Mouse (Mus musculus) erythroblast, adult 5-6 weeks (primary cell): ENCODE measurements around the gene Paqr9. TPM values are rescaled to one million over a fixed set of nuclear protein-coding genes. Genes with fewer than 3 reads are reported as not detected.

Source experiments
- ATAC-seq: replicated peaks from 2 replicates; pipeline ENCODE4 v1.8.0; 2016; ENCODE audit warnings: moderate number of reproducible peaks, mild to moderate bottlenecking, moderate TSS enrichment, inconsistent platforms; ENCODE audit not compliant: poor library complexity, low FRiP score, severe bottlenecking
- total RNA-seq, 2 experiments: library from RNA; stranded (forward) in 1 of 2; stranded (reverse) in 1 of 2; fragments of 150-400 nt in 1 of 2; fragments of 200-764, 138-1000 nt in 1 of 2; gene quantifications; 2 replicates each; pipeline versions ENCODE4 v1.2.3 to v1.2.4; 2015 to 2017; ENCODE audit warnings: low replicate concordance in 2 of 2

The Paqr9 gene
- total RNA-seq, 2 experiments from 2014 or later: 103 to 145 TPM

DNA sequence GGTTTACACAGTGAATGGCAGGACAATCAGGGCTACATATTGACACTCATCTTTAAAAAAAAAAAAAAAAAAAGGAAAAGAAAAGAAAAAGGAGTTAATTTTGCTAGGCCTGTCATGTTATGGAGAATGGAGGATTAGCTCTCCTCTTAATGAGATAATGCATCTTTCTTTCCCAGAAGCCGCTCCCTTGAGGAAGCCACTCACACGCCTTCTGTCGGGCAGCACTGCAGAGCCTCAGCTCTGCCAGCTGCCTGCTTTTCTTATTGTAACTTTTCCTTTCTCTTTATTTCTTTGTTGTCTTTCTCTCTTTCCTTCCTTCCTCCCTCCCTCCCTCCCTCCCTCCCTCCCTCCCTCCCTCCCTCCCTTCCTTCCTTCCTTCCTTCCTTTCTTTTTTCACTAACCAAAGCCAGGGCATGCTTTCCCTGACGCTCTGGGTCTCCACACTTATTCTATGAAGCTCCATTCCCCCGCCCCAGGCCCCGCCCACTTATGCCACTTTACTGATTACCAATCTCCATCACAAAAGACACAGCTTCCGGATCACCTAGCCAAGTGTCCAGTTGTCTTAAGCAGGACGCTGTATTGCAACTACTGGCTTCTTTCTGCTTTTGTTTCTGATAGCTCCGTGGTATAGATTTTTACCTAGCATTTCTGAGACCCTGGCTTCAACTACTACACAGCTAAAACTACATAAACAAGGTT lies 54.1 kb downstream of the Paqr9 start:
- no peak for ATAC-seq

DNA sequence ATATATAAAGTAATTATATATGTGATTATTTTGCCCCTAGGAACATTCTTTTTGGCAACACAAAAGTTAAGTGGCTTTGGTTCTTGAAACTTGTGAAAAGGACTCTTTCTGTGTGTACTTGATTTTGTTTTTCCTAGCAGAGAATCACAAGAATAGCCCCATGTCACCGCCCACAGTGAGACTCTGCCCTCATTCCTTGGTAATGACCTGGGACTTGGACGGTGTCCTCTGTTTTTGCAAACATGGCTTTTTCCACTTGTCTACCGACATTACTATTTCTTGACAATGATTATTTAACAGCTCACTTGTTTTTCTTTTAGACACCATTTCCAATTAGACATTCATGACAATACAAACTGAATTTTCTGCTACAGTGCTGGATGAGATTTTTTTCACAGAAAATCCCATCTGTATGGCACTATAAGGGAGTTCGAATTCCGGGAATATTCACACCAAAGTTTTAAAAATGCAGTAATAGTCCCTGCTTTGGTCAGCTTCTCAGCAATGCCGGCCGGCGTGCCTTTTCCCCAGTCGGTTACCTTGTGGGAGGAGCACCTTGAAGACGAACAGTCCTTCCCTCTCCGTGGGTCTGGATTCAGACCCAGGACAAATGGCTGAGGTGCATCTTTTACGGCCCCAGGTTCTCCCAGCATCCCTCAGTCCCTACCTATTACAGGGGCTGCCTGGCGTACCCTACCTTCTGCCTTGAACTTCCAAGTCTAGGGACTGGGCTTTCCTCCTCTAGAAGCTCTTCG lies 55.6 kb downstream of the Paqr9 start:
- no peak for ATAC-seq

DNA sequence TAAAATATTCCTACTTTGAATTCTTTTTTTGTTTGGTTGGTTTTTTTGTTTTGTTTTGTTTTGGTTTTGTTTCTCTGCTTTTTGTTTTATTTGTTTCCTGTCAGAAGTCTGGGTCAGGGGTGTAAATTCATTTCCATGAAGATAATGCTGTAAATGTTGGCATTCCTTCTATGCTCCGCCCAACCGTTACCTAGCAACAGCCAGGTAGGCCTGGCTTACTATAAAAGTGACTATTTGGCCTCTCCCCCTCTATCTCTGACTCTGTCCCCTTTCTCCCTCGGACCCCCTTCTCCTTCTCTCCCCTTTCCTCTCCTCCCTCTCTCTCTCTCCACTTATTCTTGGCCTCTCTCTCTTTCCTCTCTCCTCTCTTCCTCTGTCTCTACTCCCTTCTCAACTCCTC lies 56.5 kb downstream of the Paqr9 start:
- ATAC-seq: no peak

Other genes starting within 250 kb of the Paqr9 start
- gene Chst2, start 152.9 kb upstream of the Paqr9 start, total RNA-seq (2015; ENCODE audit: low replicate concordance): 0.21 TPM in 1 of 2 replicates, not detected in the other
- gene Chst2, start 152.9 kb upstream of the Paqr9 start, total RNA-seq (2017; ENCODE audit: low replicate concordance): not detected in 2 replicates
- 46.0 and 63.0 TPM in 2 replicates for gene U2surp, start 47.7 kb upstream of the Paqr9 start, total RNA-seq (2015; ENCODE audit: low replicate concordance)
- gene U2surp, start 47.7 kb upstream of the Paqr9 start, total RNA-seq (2017; ENCODE audit: low replicate concordance): 50.9 and 52.0 TPM in 2 replicates
- not detected in 2 replicates for gene Pcolce2, start 77.9 kb downstream of the Paqr9 start, total RNA-seq (2015; ENCODE audit: low replicate concordance)
- 0.14 TPM in 1 of 2 replicates, not detected in the other for gene Pcolce2, start 77.9 kb downstream of the Paqr9 start, total RNA-seq (2017; ENCODE audit: low replicate concordance)
- gene Trpc1, start 190.7 kb downstream of the Paqr9 start, total RNA-seq (2015; ENCODE audit: low replicate concordance): not detected in 2 replicates
- 0.43 TPM in 1 of 2 replicates, not detected in the other for gene Trpc1, start 190.7 kb downstream of the Paqr9 start, total RNA-seq (2017; ENCODE audit: low replicate concordance)